Comparison of ENCODE assay signal across 10 mouse cellular contexts in genomic region chr17:35201787-35202186, GRCm38 (mm10). TPM values are rescaled to one million over a fixed set of nuclear protein-coding genes. Genes with fewer than 3 reads are reported as not detected.
DNase-seq lines count a peak whose midpoint lies in the region; ATAC-seq and TF ChIP-seq lines count a peak whose summit lies in the region.
"Had no signal": no experiment of that assay in that cellular context is flagged by ENCODE, and none has a peak within 500 bp of the region (broad histone marks: within the 10 kb centered on the region; RNA-seq: fewer than 3 reads in every experiment).

Gene Tnf (minus strand): TSS chr17:35202007.

- intact Hi-C loops in heart, adult 2 months (cut with DNase I) = no loop called here

- ATAC-seq in heart, embryonic 12.5 days (ENCODE audit: insufficient number of reproducible peaks, low FRiP score) = no peak
- ATAC-seq in limb, embryonic 13.5 days (ENCODE audit: low FRiP score, low read depth) = no peak
- ATAC-seq in neutrophil, adult 5-6 weeks (ENCODE audit: extremely low read depth, insufficient number of reproducible peaks, low FRiP score, poor library complexity, severe bottlenecking) = peak; percentile 13; the same call in 1 of the 2 replicates
- no peak for ATAC-seq in hindbrain, postnatal 0 days

- no peak within 1 kb of the TSS for H3K4me3 ChIP-seq in heart, embryonic 12.5 days
- peak within 1 kb of the TSS; percentile 43 for H3K4me3 ChIP-seq in heart, adult 2 months
- no peak within 1 kb of the TSS for H3K4me3 ChIP-seq in limb, embryonic 13.5 days
- no peak within 1 kb of the TSS for H3K4me3 ChIP-seq in hindbrain, postnatal 0 days (ENCODE audit: low read length)
- H3K4me3 ChIP-seq: erythroblast, embryonic 14.5 days; neural tube, embryonic 12.5 days had no signal

- H3K79me2 ChIP-seq in heart, adult 2 months (replicated peaks; ENCODE audit: control insufficient read depth, insufficient read depth, low read length) = no peaks in the 10 kb centered on the region

- 0 out of 2 replicates have a peak, but pooled peaks cover 6% of the 10 kb centered on the region for H3K4me1 ChIP-seq in heart, embryonic 12.5 days (replicated peaks)
- no peaks in the 10 kb centered on the region for H3K4me1 ChIP-seq in heart, adult 2 months (ENCODE audit: control insufficient read depth, insufficient read depth, low read length)
- no peaks in the 10 kb centered on the region for H3K4me1 ChIP-seq in limb, embryonic 13.5 days
- H3K4me1 ChIP-seq in hindbrain, postnatal 0 days (ENCODE audit: insufficient read depth, low read length) = no peaks in the 10 kb centered on the region
- H3K4me1 ChIP-seq: neural tube, embryonic 12.5 days had no signal

- peak; percentile 99 for DNase-seq in heart, adult 11 months
- DNase-seq in heart, adult 2 months = peak; percentile 79
- no peak for DNase-seq in hindbrain, postnatal 0 days (ENCODE audit: low spot score)
- no peak for DNase-seq in cerebellum, postnatal 25 days
- no peak for DNase-seq in retina, embryonic 14.5 days (ENCODE audit: low spot score)

- H3K9ac ChIP-seq in heart, embryonic 12.5 days = no peak within 1 kb of the TSS
- no peak within 1 kb of the TSS for H3K9ac ChIP-seq in heart, adult 2 months (ENCODE audit: low read depth, low read length)
- H3K9ac ChIP-seq in limb, embryonic 13.5 days = no peak within 1 kb of the TSS
- no peak within 1 kb of the TSS for H3K9ac ChIP-seq in hindbrain, postnatal 0 days (replicated peaks; ENCODE audit: low read length)
- H3K9ac ChIP-seq: neural tube, embryonic 12.5 days had no signal

- 27% methylated on average over 13 of the region's 13 CpGs for WGBS in heart, embryonic 12.5 days
- 24% methylated on average over 13 of the region's 13 CpGs for WGBS in heart, adult 2 months
- 32% methylated on average over 13 of the region's 13 CpGs for WGBS in limb, embryonic 13.5 days
- WGBS in hindbrain, postnatal 0 days = 41% methylated on average over 13 of the region's 13 CpGs

- H3K27me3 ChIP-seq in heart, embryonic 12.5 days (replicated peaks) = peaks cover 70% of the 10 kb centered on the region
- no peaks in the 10 kb centered on the region; the same call in 1 of the 2 replicates for H3K27me3 ChIP-seq in heart, adult 2 months (ENCODE audit: control insufficient read depth, insufficient read depth, low read length)
- H3K27me3 ChIP-seq in limb, embryonic 13.5 days = peaks cover 84% of the 10 kb centered on the region
- H3K27me3 ChIP-seq in hindbrain, postnatal 0 days (ENCODE audit: insufficient read depth, low read length) = peaks cover 8% of the 10 kb centered on the region; the same call in 1 of the 2 replicates

- no peaks in the 10 kb centered on the region for H3K9me3 ChIP-seq in heart, embryonic 12.5 days (replicated peaks)
- no peaks in the 10 kb centered on the region for H3K9me3 ChIP-seq in limb, embryonic 13.5 days
- H3K9me3 ChIP-seq in hindbrain, postnatal 0 days (ENCODE audit: low read length) = no peaks in the 10 kb centered on the region
- H3K9me3 ChIP-seq: neural tube, embryonic 12.5 days had no signal

- no peak for TF ChIP-seq CTCF in heart, adult 2 months (IDR thresholded peaks at IDR 0.05)
- TF ChIP-seq CTCF in hindbrain, postnatal 0 days (IDR thresholded peaks at IDR 0.05; ENCODE audit: low read depth) = no peak

- H3K27ac ChIP-seq in heart, embryonic 12.5 days (ENCODE audit: poor library complexity, severe bottlenecking) = no peak within 1 kb of the TSS
- peak within 1 kb of the TSS; percentile 63 for H3K27ac ChIP-seq in heart, adult 2 months
- no peak within 1 kb of the TSS for H3K27ac ChIP-seq in limb, embryonic 13.5 days
- no peak within 1 kb of the TSS for H3K27ac ChIP-seq in hindbrain, postnatal 0 days
- H3K27ac ChIP-seq: neural tube, embryonic 12.5 days had no signal

- TF ChIP-seq EP300 in heart, adult 2 months (IDR thresholded peaks at IDR 0.05; ENCODE audit: insufficient read depth, low read depth, low read length) = no peak

- TF ChIP-seq POLR2A in heart, adult 2 months (IDR thresholded peaks at IDR 0.05; ENCODE audit: insufficient read depth, low read depth, low read length) = peak; percentile 92

- no peaks in the 10 kb centered on the region for H3K36me3 ChIP-seq in heart, embryonic 12.5 days
- H3K36me3 ChIP-seq in heart, adult 2 months (ENCODE audit: control insufficient read depth, insufficient read depth, low read length) = no peaks in the 10 kb centered on the region
- H3K36me3 ChIP-seq in limb, embryonic 13.5 days = no peaks in the 10 kb centered on the region
- no peaks in the 10 kb centered on the region for H3K36me3 ChIP-seq in hindbrain, postnatal 0 days (ENCODE audit: insufficient read depth, low read length)
- H3K36me3 ChIP-seq: neural tube, embryonic 12.5 days had no signal

- H3K4me2 ChIP-seq in heart, embryonic 12.5 days = no peak within 1 kb of the TSS
- peak within 1 kb of the TSS; percentile 25; the same call in 1 of the 2 replicates for H3K4me2 ChIP-seq in limb, embryonic 13.5 days (replicated peaks)
- H3K4me2 ChIP-seq in hindbrain, postnatal 0 days (ENCODE audit: low read depth, low read length) = no peak within 1 kb of the TSS
- H3K4me2 ChIP-seq: neural tube, embryonic 12.5 days had no signal

RNA-seq across cellular contexts. Expression of gene Tnf, which starts in this region (rescaled TPM):
- 0.12 TPM in 1 of 2 replicates, not detected in the other for polyA plus RNA-seq in heart, embryonic 12.5 days (2016; fragmentation: Nextera tagmentation; extraction: Ambion mirVana)
- total RNA-seq in heart, adult 2 months (2021) = under 1 TPM in 1 of 2 experiments, not detected in 1; 0.34 TPM
- 0.38 and 0.80 TPM in 2 replicates for polyA plus RNA-seq in heart, adult 2 months (2012; rRNA removed)
- polyA plus RNA-seq in limb, embryonic 13.5 days (2015; fragmentation: Nextera tagmentation; extraction: Ambion mirVana) = 0.27 and 0.36 TPM in 2 replicates
- total RNA-seq in neutrophil, adult 5-6 weeks (2017) = 16.4 and 18.2 TPM in 2 replicates
- 0.18 and 0.52 TPM in 2 replicates for total RNA-seq in hindbrain, postnatal 0 days (2014; rRNA removed)
- 0.09 TPM in 1 of 2 replicates, not detected in the other for polyA plus RNA-seq in hindbrain, postnatal 0 days (2015; fragmentation: Nextera tagmentation; extraction: Ambion mirVana)
- polyA plus RNA-seq: neural tube, embryonic 12.5 days had no signal

Comparison
In these comparisons a context has a peak if more than half of its experiments do, and no peak if none do; other contexts are left out.
1. RNA of gene Tnf (total RNA-seq): 16.4 to 18.2 TPM in neutrophil, adult 5-6 weeks; 0.18 to 0.52 TPM in hindbrain, postnatal 0 days and 0.34 TPM in heart, adult 2 months; every median in the first group is over 10 times any median in the second.
2. Peak in DNase-seq, H3K4me3 ChIP-seq and H3K27ac ChIP-seq in heart, adult 2 months; RNA of the gene not detected or under 1 TPM.